Mouse (Mus musculus) splenic B cell, adult 2 months (primary cell): ENCODE measurements around the gene Chp1.

Experiments
- DNase-seq: peaks from one replicate; pipeline ENCODE4 v3.0.0-alpha.2; 2011; ENCODE audit warnings: low read depth, low spot score
- H3K27me3 ChIP-seq: 2 replicates; pipeline ENCODE4 v1.6.1; 2012; ENCODE audit warnings: mild to moderate bottlenecking, low read length, moderate library complexity, mixed read lengths; ENCODE audit not compliant: control insufficient read depth, poor library complexity, insufficient read depth, severe bottlenecking
- H3K36me3 ChIP-seq: 2 replicates; pipeline ENCODE4 v1.6.1; 2012; ENCODE audit warnings: mild to moderate bottlenecking, low read length, moderate library complexity, mixed read lengths; ENCODE audit not compliant: control insufficient read depth, poor library complexity, insufficient read depth, severe bottlenecking

The Chp1 gene

DNA sequence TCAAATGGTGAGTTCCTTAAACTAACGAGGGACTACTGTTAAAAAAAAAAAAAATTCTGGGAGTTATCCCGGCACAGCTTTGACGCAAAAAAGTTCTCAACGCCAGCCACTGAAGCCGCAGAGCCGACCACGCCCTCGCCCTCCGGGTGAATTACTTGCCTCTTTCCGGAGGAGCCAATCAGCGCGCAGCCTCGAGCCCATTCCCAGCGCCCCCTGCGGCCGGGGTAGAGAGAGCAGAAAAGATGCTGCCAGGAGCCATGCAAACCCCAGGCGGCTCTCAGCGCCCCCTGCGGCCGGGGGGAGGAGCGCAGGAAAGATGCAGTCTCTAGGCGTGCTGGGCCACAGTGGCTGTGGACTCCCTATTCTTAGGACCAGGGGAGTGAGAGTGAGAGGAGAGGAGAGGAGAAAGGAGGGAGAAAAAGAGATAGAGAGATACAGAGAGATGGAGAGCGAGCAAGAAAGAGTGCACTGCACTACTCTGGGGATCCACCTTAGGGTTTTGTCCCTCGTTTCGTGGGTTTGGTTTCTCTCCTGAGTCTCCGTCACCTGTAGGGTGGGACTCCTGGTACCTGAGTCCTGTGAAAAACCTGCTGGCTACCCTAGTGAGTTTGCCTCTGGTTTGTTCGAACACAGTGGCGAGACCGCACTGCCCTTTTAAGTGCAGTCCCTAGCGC is 512 bp upstream of the Chp1 start:
- Histone ChIP-seq H3K27me3 (no peaks in the 10 kb centered on the region), H3K36me3 (no peaks in the 10 kb centered on the region)
- peak; percentile 93 for DNase-seq

DNA sequence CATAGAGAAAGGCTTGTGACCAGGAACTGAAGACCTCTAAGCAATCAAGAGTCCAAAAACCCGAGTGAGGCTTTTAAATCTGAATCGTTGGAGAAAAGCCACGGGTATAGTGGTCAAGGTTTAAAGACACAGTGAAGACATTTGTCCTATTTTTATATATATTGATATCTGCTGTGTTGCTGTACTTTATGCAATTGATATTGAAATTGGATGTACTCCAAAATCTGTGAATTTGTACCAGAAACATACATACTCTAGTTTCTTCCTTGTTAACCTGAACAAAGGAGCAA is 819 bp downstream of the Chp1 start:
- H3K36me3 ChIP-seq: no peaks in the 10 kb centered on the region
- no peak for DNase-seq
- no peaks in the 10 kb centered on the region for H3K27me3 ChIP-seq

- no peaks in the 10 kb centered on the region for H3K36me3 ChIP-seq
- no peak for DNase-seq
These were observed 1.2 kb downstream of the Chp1 start for GRCm38 (mm10) chr2:119548691-119549090.

GRCm38 (mm10) chr2:119549678-119550077 is 2.2 kb downstream of the Chp1 start:
- Histone ChIP-seq H3K36me3 (no peaks in the 10 kb centered on the region), H3K27me3 (no peaks in the 10 kb centered on the region)
- no peak for DNase-seq

More at GRCm38 (mm10) chr2:119548691-119549090, 1.2 kb downstream of the Chp1 start:
- H3K27me3 ChIP-seq: no peaks in the 10 kb centered on the region

DNA sequence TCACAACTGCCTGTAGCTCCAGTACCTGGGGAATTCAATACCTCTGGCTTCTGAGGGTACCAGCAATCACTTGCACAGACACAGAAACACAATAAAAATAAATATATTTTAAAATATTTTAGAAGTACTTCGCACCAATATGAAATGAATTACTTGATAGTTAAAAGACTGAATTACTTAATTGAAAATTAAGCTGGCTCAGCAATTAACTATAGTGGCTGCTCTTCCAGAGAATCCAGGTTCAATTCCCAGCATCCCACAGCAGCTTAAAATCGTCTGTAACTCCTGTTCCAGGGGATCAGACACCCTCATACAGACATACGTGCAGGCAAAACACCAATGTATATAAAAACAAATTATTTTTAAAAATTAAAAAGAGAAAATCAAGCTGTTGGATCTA is 10.5 kb downstream of the Chp1 start:
- H3K36me3 ChIP-seq: no peaks in the 10 kb centered on the region
- H3K27me3 ChIP-seq: no peaks in the 10 kb centered on the region
- no peak for DNase-seq

DNA sequence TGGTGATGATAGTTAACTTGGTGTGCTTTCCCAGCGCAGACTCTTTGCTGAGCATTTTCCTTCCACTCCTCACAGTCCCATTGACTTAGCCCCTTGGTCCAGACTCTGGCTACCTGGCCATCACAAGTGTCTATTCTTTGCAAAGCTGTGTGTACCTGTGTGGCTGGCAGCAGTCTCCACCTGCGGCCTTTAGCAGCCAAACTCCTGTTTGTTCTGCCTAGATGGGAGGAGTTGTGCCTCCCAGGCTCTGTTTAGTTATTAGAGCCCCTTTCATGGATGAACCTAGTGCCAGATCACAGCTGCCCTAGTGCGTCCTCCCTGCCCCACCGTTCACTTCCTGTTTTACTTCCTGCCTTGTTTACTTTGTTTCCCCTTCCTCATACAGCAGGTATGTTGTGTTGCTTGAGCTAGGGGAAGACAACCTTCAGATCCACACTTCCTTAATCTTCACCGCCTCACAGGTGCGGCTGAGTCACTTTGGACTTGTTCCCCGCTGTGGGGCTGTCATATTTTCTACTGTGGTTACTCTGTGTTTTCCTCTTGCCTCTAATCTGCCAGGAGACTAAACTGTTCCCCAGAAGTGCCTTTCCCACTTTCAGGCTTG is 11.3 kb downstream of the Chp1 start:
- H3K36me3 ChIP-seq: no peaks in the 10 kb centered on the region
- DNase-seq: peak; percentile 68
- no peaks in the 10 kb centered on the region for H3K27me3 ChIP-seq

DNA sequence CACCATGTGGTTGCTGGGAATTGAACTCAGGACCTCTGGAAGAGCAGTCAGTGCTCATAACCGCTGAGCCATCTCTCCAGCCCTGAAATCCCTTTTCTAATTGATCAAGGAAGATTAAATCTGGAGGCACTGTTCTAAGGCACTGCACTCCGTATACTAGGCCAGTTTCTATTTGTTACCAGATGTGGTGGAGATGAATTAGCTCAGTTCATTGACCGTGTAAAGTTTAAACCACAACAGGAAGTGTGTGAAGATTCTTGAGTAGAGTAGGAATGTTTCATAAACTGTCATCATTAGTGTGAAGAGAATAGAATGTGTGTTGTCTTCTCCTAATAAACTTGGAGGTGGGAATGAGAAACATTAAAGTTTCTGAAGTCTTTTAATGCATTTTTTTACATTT is 14.3 kb downstream of the Chp1 start:
- Histone ChIP-seq H3K36me3 (no peaks in the 10 kb centered on the region; the same call in 1 of the 2 replicates), H3K27me3 (no peaks in the 10 kb centered on the region)
- peak; percentile 45 for DNase-seq

DNA sequence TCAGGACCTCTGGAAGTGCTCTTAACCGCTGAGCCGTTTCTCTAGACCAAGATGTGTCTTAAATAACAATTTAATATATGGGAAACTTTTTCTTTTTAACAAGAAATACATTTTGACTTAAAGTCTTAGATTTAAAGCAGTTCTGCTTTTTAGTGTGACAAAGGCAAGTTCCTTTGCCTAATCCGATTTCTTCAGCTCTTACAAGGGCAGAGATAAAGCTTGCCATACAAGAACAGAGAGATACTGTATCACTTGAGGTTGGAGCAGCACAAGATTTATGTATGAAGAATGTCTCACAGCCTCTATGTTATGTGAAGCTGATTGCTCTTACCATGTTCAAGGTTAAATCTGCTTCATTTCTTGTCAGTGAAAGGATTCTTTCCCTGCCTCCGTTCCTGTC is 17.8 kb downstream of the Chp1 start:
- DNase-seq: no peak
- no peaks in the 10 kb centered on the region; the same call in none of the 2 replicates for H3K36me3 ChIP-seq
- H3K27me3 ChIP-seq: no peaks in the 10 kb centered on the region

DNA sequence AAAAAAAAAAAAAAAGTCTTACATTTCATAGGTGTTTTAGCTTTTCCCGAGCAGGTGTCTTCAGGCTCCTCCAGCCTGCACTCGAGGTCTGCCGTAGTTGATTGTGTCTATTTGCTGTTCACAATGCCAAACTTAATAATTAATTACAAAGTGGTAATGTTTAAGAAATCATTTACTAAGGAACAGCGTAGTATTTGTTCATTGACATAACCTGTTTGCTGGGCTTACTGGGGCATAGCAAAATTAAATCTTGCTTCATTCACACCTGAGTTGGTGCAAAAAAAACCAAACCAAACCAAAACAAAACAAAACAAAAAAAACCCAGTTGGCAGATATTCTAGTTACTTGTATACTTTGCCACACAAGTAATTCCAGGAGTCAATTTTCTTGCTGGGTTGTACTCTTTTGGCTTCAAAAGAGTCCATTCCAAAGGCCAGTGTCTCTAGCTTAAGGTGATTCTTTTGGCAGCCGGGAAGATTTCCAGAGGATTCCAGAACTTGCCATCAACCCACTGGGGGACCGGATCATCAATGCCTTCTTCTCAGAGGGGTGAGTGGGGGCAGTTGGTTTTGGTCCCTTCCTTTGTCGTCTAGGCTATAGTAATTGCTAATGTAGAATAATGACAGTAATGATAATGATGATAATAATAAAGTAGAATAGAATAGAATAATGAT is 18.8 kb downstream of the Chp1 start:
- Histone ChIP-seq H3K36me3 (no peaks in the 10 kb centered on the region; the same call in none of the 2 replicates), H3K27me3 (no peaks in the 10 kb centered on the region)
- DNase-seq: no peak

GRCm38 (mm10) chr2:119572471-119572870 is 25.0 kb downstream of the Chp1 start:
- Histone ChIP-seq H3K27me3 (no peaks in the 10 kb centered on the region), H3K36me3 (peaks cover 8% of the 10 kb centered on the region; the same call in 1 of the 2 replicates)
- no peak for DNase-seq

DNA sequence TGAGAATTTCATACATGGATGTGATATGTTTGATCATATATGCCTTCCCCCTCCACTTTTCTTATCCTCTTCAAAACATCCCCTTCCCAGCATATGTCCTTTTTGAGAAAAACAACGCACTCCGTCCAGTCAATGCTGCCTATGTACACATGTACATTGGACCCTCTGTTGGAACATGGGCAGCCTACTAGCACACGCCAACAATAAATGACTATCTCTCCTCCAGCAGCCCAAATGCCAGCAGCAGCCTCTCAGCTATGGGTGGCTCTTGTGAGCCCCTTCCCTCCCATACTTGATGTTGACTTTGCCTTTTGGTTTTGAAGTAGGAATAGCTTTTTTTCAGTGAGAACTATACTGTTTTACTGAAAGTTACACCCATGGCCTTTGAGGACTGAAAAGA is 34.1 kb downstream of the Chp1 start:
- no peak for DNase-seq
- Histone ChIP-seq H3K27me3 (no peaks in the 10 kb centered on the region), H3K36me3 (peaks cover 8% of the 10 kb centered on the region)

- Histone ChIP-seq H3K36me3 (peaks cover 8% of the 10 kb centered on the region), H3K27me3 (no peaks in the 10 kb centered on the region)
These were observed 35.9 kb downstream of the Chp1 start for GRCm38 (mm10) chr2:119583439-119583838.

DNA sequence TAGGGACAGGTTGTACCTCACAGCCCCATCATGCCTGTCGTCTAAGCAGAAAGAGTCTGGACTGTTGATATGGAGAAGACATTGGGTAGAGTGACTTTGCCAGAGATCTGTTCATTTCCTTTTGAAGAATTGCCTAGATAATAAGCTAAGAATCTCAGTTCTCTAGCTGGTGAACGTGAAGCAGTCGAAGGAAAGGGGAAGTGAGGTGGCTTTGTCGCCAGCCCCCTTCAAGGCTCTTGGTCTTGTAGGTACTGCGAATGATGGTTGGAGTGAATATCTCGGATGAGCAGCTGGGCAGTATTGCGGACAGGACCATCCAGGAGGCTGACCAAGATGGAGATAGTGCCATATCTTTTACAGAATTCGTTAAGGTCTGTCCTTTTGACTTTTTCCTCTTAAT is 36.8 kb downstream of the Chp1 start:
- DNase-seq: no peak
- peaks cover 8% of the 10 kb centered on the region for H3K36me3 ChIP-seq
- no peaks in the 10 kb centered on the region for H3K27me3 ChIP-seq

More at GRCm38 (mm10) chr2:119583439-119583838, 35.9 kb downstream of the Chp1 start:
- DNase-seq: no peak

DNA sequence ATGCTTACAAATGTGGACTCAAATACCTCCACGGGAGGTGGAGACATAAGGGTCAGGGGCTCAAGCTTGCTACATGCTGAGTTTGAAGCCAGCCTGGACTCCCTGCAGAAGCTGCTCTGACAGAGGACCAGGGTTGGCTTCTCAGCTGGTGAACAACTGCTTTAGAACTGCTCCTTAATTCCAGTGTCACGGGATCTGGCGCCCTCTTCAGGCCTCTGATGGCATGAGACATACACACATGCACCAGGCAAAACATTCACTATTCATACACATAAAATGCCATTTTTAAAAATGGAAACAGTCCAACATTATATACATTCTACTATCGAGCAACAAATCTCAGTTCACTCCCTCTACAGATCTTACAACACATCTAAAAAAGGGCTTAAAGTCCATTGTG is 39.9 kb downstream of the Chp1 start:
- peak; percentile 85 for DNase-seq
- no peaks in the 10 kb centered on the region for H3K27me3 ChIP-seq
- peaks cover 8% of the 10 kb centered on the region; the same call in 1 of the 2 replicates for H3K36me3 ChIP-seq

GRCm38 (mm10) chr2:119591247-119591646 is 43.8 kb downstream of the Chp1 start:
- Histone ChIP-seq H3K36me3 (no peaks in the 10 kb centered on the region), H3K27me3 (no peaks in the 10 kb centered on the region)
- peak; percentile 31 for DNase-seq
